Mouse (Mus musculus) ES-E14 (cell line): ENCODE results near the gene Ptpn23. TPM values are rescaled to one million over a fixed set of nuclear protein-coding genes. Genes with fewer than 3 reads are reported as not detected.
"Not testable (repeated sequence)": the region's sequence is repeated elsewhere in the genome, so short reads cannot be mapped to it uniquely, and the experiment has no call there.

Experiments
- DNase-seq: peaks from one replicate; pipeline ENCODE4 v3.0.0-alpha.2; 2013; ENCODE audit warnings: low read depth, low spot score
- H3K27ac ChIP-seq: 2 replicates; pipeline ENCODE4 v1.5.1; 2012; ENCODE audit warnings: low read depth, mild to moderate bottlenecking, low read length, moderate library complexity, mixed read lengths; ENCODE audit not compliant: poor library complexity, insufficient read depth, severe bottlenecking
- H3K36me3 ChIP-seq: 2 replicates; pipeline ENCODE4 v1.6.1; 2012; ENCODE audit warnings: mild to moderate bottlenecking, low read length, moderate library complexity, mixed read lengths; ENCODE audit not compliant: control insufficient read depth, poor library complexity, insufficient read depth, severe bottlenecking
- H3K4me1 ChIP-seq, 2 experiments: fragments of 150-350 bp in 1 of 2; sonication (generic) in 1 of 2; 2 replicates each; pipeline ENCODE4 v1.6.1; 2012; ENCODE audit warnings: low read length in 2 of 2, mild to moderate bottlenecking in 1 of 2, mixed read lengths in 1 of 2; ENCODE audit not compliant: control insufficient read depth in 2 of 2, insufficient read depth in 2 of 2, poor library complexity in 1 of 2
- H3K4me3 ChIP-seq, 2 experiments: fragments of 150-350 bp in 1 of 2; sonication (generic) in 1 of 2; 2 replicates each; pipeline ENCODE4 v1.5.1; 2012; ENCODE audit warnings: low read length in 2 of 2, low read depth in 1 of 2, mild to moderate bottlenecking in 1 of 2, mixed read lengths in 1 of 2; ENCODE audit not compliant: insufficient read depth in 1 of 2, poor library complexity in 1 of 2, severe bottlenecking in 1 of 2
- H3K9ac ChIP-seq: 2 replicates; pipeline ENCODE4 v1.6.1; 2012; ENCODE audit warnings: low read depth, mild to moderate bottlenecking, low read length, mixed read lengths; ENCODE audit not compliant: poor library complexity, insufficient read depth, severe bottlenecking
- H3K9me3 ChIP-seq: fragments of 150-350 bp; sonication (generic); 2 replicates; pipeline ENCODE4 v1.6.1; 2012; ENCODE audit warnings: low read depth, mild to moderate bottlenecking, low read length; ENCODE audit not compliant: control insufficient read depth, insufficient read depth
- CHD2 ChIP-seq: IDR thresholded peaks from 2 replicates; pipeline ENCODE4 v1.6.1; 2014; ENCODE audit warnings: mild to moderate bottlenecking, low read depth, low read length, inconsistent platforms
- HCFC1 ChIP-seq: IDR thresholded peaks from 2 replicates; pipeline ENCODE4 v1.6.1; 2012; ENCODE audit warnings: low read length, inconsistent platforms, borderline replicate concordance; ENCODE audit not compliant: insufficient read depth
- MAFK ChIP-seq: IDR thresholded peaks from 2 replicates; pipeline ENCODE4 v1.6.1; 2014; ENCODE audit warnings: mild to moderate bottlenecking, low read depth, low read length, inconsistent platforms; ENCODE audit not compliant: insufficient read depth
- ZC3H11A ChIP-seq: IDR thresholded peaks from 2 replicates; pipeline ENCODE4 v1.6.1; 2012; ENCODE audit warnings: low read depth, mild to moderate bottlenecking, inconsistent platforms, low read length, borderline replicate concordance
- ZNF384 ChIP-seq: IDR thresholded peaks from 2 replicates; pipeline ENCODE4 v1.6.1; 2012; ENCODE audit warnings: low read depth, low read length, inconsistent platforms
- in situ Hi-C, 2 experiments: fragments of 600-800 bp; cut with MboI; formaldehyde crosslinking; loops; one replicate each; pipeline ENCODE4 v1.15.1; 2025; ENCODE audit warnings: low sequenced_read_pairs in 2 of 2, inconsistent platforms in 1 of 2; ENCODE audit not compliant: unreplicated experiment in 2 of 2
- total RNA-seq: library from RNA; depleted of rRNA; stranded (reverse); fragments of 300-350 nt; gene quantifications from 2 replicates; pipeline ENCODE4 v1.2.3, GENCODE M21; 2012

The Ptpn23 gene
- total RNA-seq, 1 experiment = 42.6 TPM

GRCm38 (mm10) chr9:110407311-110408098 lies 508 bp downstream of the Ptpn23 start:
- Histone ChIP-seq H3K4me1 (no peaks in the 10 kb centered on the region; a peak in 2 of 4 replicates), H3K9ac (peak overlapping the region; percentile 95), H3K9me3 (no peaks in the 10 kb centered on the region), H3K4me3 (peak overlapping the region; percentile 83 to 97), H3K27ac (peak overlapping the region; percentile 40; the same call in 1 of the 2 replicates), H3K36me3 (no peaks in the 10 kb centered on the region)
- DNase-seq = no peak
- in situ Hi-C loops = no loop called here
- TF ChIP-seq MAFK (no peak), CHD2 (no peak), ZNF384 (no peak), ZC3H11A (no peak), HCFC1 (no peak)

GRCm38 (mm10) chr9:110403240-110403639 lies 4.8 kb downstream of the Ptpn23 start:
- H3K4me3 ChIP-seq, in situ Hi-C loops, H3K27ac ChIP-seq: not testable (repeated sequence)

GRCm38 (mm10) chr9:110402731-110403130 lies 5.3 kb downstream of the Ptpn23 start:
- in situ Hi-C loops = no loop called here
- Histone ChIP-seq H3K9ac (no peak overlapping the region), H3K27ac (no peak overlapping the region), H3K9me3 (no peaks in the 10 kb centered on the region), H3K4me3 (no peak overlapping the region), H3K36me3 (no peaks in the 10 kb centered on the region), H3K4me1 (peaks cover 0 to 7% of the 10 kb centered on the region in 2 experiments; a peak in 2 of 4 replicates)
- TF ChIP-seq CHD2 = no peak
- TF ChIP-seq HCFC1 = no peak
- TF ChIP-seq MAFK = no peak
- TF ChIP-seq ZNF384 = no peak
- TF ChIP-seq ZC3H11A = no peak
- no peak for DNase-seq

More at GRCm38 (mm10) chr9:110403240-110403639, 4.8 kb downstream of the Ptpn23 start:
- H3K9ac ChIP-seq, H3K9me3 ChIP-seq, H3K4me1 ChIP-seq, DNase-seq, H3K36me3 ChIP-seq: not testable (repeated sequence)

- H3K27ac ChIP-seq = no peak overlapping the region
- peaks cover 0 to 7% of the 10 kb centered on the region in 2 experiments; a peak in 2 of 4 replicates for H3K4me1 ChIP-seq
- H3K4me3 ChIP-seq = no peak overlapping the region
- no peak overlapping the region for H3K9ac ChIP-seq
- in situ Hi-C loops = no loop called here
- no peak for TF ChIP-seq CHD2
- H3K36me3 ChIP-seq = peaks cover 4% of the 10 kb centered on the region; the same call in 1 of the 2 replicates
- DNase-seq = no peak
- no peaks in the 10 kb centered on the region for H3K9me3 ChIP-seq
These were observed 7.4 kb downstream of the Ptpn23 start for GRCm38 (mm10) chr9:110400650-110401049.

- no peak for DNase-seq
- no peaks in the 10 kb centered on the region for H3K4me1 ChIP-seq
- no peak for TF ChIP-seq ZC3H11A
- no peak overlapping the region for H3K27ac ChIP-seq
- no peak overlapping the region for H3K9ac ChIP-seq
- no peaks in the 10 kb centered on the region for H3K9me3 ChIP-seq
- peaks cover 56% of the 10 kb centered on the region for H3K36me3 ChIP-seq
- H3K4me3 ChIP-seq = no peak overlapping the region
- in situ Hi-C loops = no loop called here
These were observed 14.7 kb downstream of the Ptpn23 start for GRCm38 (mm10) chr9:110393295-110393694.
